Mouse (Mus musculus) stomach, postnatal 0 days (tissue): ENCODE measurements around the gene Tmem263. TPM values are rescaled to one million over a fixed set of nuclear protein-coding genes. Genes with fewer than 3 reads are reported as not detected.

Source experiments
- ATAC-seq: fragments of 200-750 bp; cut with Nextera tagmentation; 2 replicates; pipeline ENCODE4 v1.8.0; 2017; ENCODE audit not compliant: low FRiP score, low TSS enrichment
- DNase-seq: peaks from one replicate; pipeline ENCODE4 v3.0.0-alpha.2; 2016; ENCODE audit warnings: low spot score
- H3K27ac ChIP-seq: fragments of 300-500 bp; sonication (generic); replicated peaks from 2 replicates; pipeline ENCODE4 v1.5.1; 2014; ENCODE audit warnings: mild to moderate bottlenecking, control low read depth
- H3K27me3 ChIP-seq: fragments of 300-500 bp; sonication (generic); 2 replicates; pipeline ENCODE4 v1.6.1; 2014; ENCODE audit warnings: low read length; ENCODE audit not compliant: control insufficient read depth, insufficient read depth
- H3K36me3 ChIP-seq: fragments of 300-500 bp; sonication (generic); 2 replicates; pipeline ENCODE4 v1.6.1; 2014; ENCODE audit warnings: low read length, mixed read lengths; ENCODE audit not compliant: control insufficient read depth, insufficient read depth
- H3K4me1 ChIP-seq: fragments of 300-500 bp; sonication (generic); replicated peaks from 2 replicates; pipeline ENCODE4 v1.6.1; 2014; ENCODE audit warnings: antibody characterized with exemption; ENCODE audit not compliant: control insufficient read depth, insufficient read depth
- H3K4me2 ChIP-seq: fragments of 300-500 bp; sonication (generic); replicated peaks from 2 replicates; pipeline ENCODE4 v1.6.1; 2014; ENCODE audit warnings: low read depth, mild to moderate bottlenecking, control low read depth, moderate library complexity
- H3K4me3 ChIP-seq: fragments of 300-500 bp; sonication (generic); 2 replicates; pipeline ENCODE4 v1.5.1; 2014; ENCODE audit warnings: low read depth, low read length, control low read depth
- H3K9ac ChIP-seq: fragments of 300-500 bp; sonication (generic); 2 replicates; pipeline ENCODE4 v1.6.1; 2014; ENCODE audit warnings: mild to moderate bottlenecking, low read length, control low read depth, mixed read lengths
- H3K9me3 ChIP-seq: fragments of 300-500 bp; sonication (generic); 2 replicates; pipeline ENCODE4 v1.6.1; 2016; ENCODE audit warnings: low read length; ENCODE audit not compliant: control insufficient read depth
- CTCF ChIP-seq: IDR thresholded peaks from 2 replicates; pipeline ENCODE4 v1.5.1; 2016; ENCODE audit warnings: antibody characterized with exemption, low read depth, mild to moderate bottlenecking, moderate library complexity
- EP300 ChIP-seq: optimal IDR thresholded peaks from 2 replicates; pipeline ENCODE3; 2016; ENCODE audit warnings: antibody characterized with exemption
- WGBS: fragments of 180-500 bp; shearing (Covaris S2); extraction: QIAGEN DNeasy Blood & Tissue Kit; methylation state at CpG from one replicate; pipeline ENCODE4 v1.1.7; 2014; 5-methylcytosine and 5-hydroxymethylcytosine counted together
- polyA plus RNA-seq: library from polyadenylated mRNA; unstranded; fragments of >200 nt; fragmentation: Nextera tagmentation; extraction: Ambion mirVana; gene quantifications from 2 replicates; pipeline ENCODE4 v1.2.1, GENCODE M21; 2015

Gene Tmem263
- polyA plus RNA-seq = 26.2 and 29.1 TPM in 2 replicates

- no peaks in the 10 kb centered on the region for H3K27me3 ChIP-seq
- ATAC-seq = peak; percentile 96
- peak within 1 kb of the TSS; percentile 89 for H3K27ac ChIP-seq
- peak within 1 kb of the TSS; percentile 92 for H3K4me3 ChIP-seq
- H3K36me3 ChIP-seq = no peaks in the 10 kb centered on the region
- H3K4me2 ChIP-seq = peak within 1 kb of the TSS; percentile 68
- DNase-seq = peak; percentile 87
- WGBS = 0% methylated on average over 51 of the region's 96 CpGs
- TF ChIP-seq CTCF = peak; percentile 39
- TF ChIP-seq EP300 = no peak
- H3K9ac ChIP-seq = peak within 1 kb of the TSS; percentile 93
- no peaks in the 10 kb centered on the region for H3K9me3 ChIP-seq
- H3K4me1 ChIP-seq = no peaks in the 10 kb centered on the region
These were observed at the start of gene Tmem263, which contains the start of gene Fhl4 for GRCm38 (mm10) chr10:85102247-85103084. Gene Tmem263 (plus strand): TSS chr10:85102627. Gene Fhl4 (minus strand): TSS chr10:85102495.

DNA sequence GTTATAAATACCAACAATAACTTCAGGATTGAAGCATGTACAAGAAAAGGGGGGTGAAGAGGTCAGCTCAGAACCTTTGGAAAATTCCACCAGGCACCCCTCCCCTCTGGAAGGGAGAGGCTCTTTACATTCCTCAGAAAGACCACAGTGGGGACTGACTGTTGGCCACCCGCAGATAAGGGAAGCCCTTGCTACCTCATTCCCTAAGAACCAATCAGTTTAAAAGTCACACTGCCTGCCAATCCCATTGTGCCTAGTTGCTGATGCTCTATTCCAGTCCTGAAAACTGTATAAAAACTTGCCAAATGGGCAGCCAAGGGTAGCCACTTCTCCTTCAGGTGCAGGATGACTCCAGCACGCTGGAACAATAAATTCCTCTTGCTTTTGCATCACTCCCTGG, 47.6 kb upstream of the Tmem263 start:
- Histone ChIP-seq H3K9ac (no peak overlapping the region), H3K27ac (no peak overlapping the region), H3K4me3 (no peak overlapping the region), H3K27me3 (no peaks in the 10 kb centered on the region), H3K9me3 (no peaks in the 10 kb centered on the region), H3K36me3 (no peaks in the 10 kb centered on the region), H3K4me2 (no peak overlapping the region), H3K4me1 (no peaks in the 10 kb centered on the region)
- DNase-seq (no peak), ATAC-seq (no peak)
- no peak for TF ChIP-seq EP300
- no peak for TF ChIP-seq CTCF
- 81% methylated on average over 2 of the region's 2 CpGs for WGBS

DNA sequence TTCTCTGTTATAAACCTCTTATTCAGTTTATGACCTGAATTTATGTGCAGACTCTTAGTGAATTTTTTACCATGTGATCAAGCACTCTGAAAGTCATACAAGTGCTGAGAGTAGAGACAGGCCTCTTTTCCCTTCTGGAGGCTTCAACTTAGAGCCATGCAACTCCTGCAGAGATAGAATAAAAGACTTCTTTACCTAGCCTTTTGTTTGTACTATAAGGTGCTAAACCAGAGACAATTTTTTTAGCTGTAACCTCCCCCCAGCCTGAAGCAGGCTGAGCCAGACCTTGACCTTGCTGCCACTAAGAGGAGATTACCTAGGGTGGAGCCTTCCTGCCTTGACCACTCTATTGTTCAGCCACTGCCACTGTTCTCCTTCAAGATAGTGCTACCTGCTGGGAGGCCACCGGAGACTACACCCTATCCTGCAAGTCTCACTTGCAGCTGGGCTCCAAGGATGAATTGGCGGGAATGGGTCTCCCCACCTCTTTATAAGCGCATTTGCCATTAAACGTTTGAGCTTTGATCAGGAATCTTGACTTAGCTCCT, 30.7 kb upstream of the Tmem263 start:
- TF ChIP-seq EP300 (no peak), CTCF (no peak)
- Histone ChIP-seq H3K36me3 (no peaks in the 10 kb centered on the region), H3K27me3 (no peaks in the 10 kb centered on the region), H3K9ac (no peak overlapping the region), H3K4me3 (no peak overlapping the region), H3K4me1 (no peaks in the 10 kb centered on the region), H3K27ac (no peak overlapping the region), H3K4me2 (no peak overlapping the region), H3K9me3 (peaks cover 3% of the 10 kb centered on the region; the same call in 1 of the 2 replicates)
- no peak for DNase-seq
- no peak for ATAC-seq
- 54% methylated on average over 4 of the region's 4 CpGs for WGBS

DNA sequence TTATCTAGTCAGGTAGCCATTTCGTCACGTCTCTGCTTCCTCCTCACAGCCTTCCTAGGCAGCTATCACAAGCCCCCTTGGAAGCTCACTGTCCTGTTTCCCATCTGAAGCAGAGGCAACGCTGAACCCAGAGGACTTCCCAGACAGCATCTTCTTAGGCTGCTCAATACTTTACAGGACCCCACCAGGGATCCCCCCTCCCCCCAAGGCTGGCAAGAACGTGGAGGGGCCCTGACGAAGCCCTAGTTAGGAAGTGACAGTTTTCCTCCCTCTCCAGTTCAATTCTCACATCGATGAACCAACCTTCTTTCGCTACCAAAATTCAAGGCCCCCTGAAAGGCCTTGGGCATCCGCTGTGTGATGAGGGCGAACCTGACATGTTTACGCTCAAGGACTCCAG, 586 bp upstream of the Tmem263 start:
- Histone ChIP-seq H3K27ac (peak overlapping the region; percentile 89), H3K27me3 (no peaks in the 10 kb centered on the region), H3K9ac (peak overlapping the region; percentile 93), H3K4me3 (peak overlapping the region; percentile 92), H3K4me2 (peak overlapping the region; percentile 68), H3K4me1 (no peaks in the 10 kb centered on the region), H3K9me3 (no peaks in the 10 kb centered on the region), H3K36me3 (no peaks in the 10 kb centered on the region)
- TF ChIP-seq CTCF = no peak
- no peak for TF ChIP-seq EP300
- ATAC-seq (0 out of 2 replicates have a peak, but pooled peaks have one; percentile 7), DNase-seq (peak; percentile 21)
- 2% methylated on average over 10 of the region's 10 CpGs for WGBS

GRCm38 (mm10) chr10:85103085-85103885, 858 bp downstream of the Tmem263 start:
- Histone ChIP-seq H3K36me3 (no peaks in the 10 kb centered on the region), H3K9me3 (no peaks in the 10 kb centered on the region), H3K9ac (peak overlapping the region; percentile 93), H3K4me2 (peak overlapping the region; percentile 68), H3K27me3 (no peaks in the 10 kb centered on the region), H3K27ac (peak overlapping the region; percentile 80), H3K4me1 (no peaks in the 10 kb centered on the region), H3K4me3 (peak overlapping the region; percentile 92)
- ATAC-seq (peak; percentile 58), DNase-seq (peak; percentile 43)
- under 1% methylated on average over 34 of the region's 34 CpGs for WGBS
- TF ChIP-seq EP300 (no peak), CTCF (0 out of 2 replicates have a peak, but pooled peaks have one; percentile 5)
